Mouse (Mus musculus) megakaryocyte progenitor cell, adult 5-6 weeks (primary cell): ENCODE measurements at regions not wholly inside any gene's neighbourhood (a gene's known extent, or its start where the extent isn't known, plus 50 kb on each side); places are given as distances from the start of the nearest gene placed in this dataset.

Source experiments
- ATAC-seq: replicated peaks from 2 replicates; pipeline ENCODE4 v1.8.0; 2016; ENCODE audit warnings: mild to moderate bottlenecking, moderate TSS enrichment, inconsistent platforms; ENCODE audit not compliant: poor library complexity

GRCm38 (mm10) chr10:21827505-21827844 lies 54.5 kb upstream of the Sgk1 start:
- peak; percentile 74 for ATAC-seq

GRCm38 (mm10) chr10:21828432-21829061 lies 53.4 kb upstream of the Sgk1 start:
- ATAC-seq = no peak

GRCm38 (mm10) chr10:21829062-21829731 lies 52.8 kb upstream of the Sgk1 start:
- no peak for ATAC-seq

GRCm38 (mm10) chr10:21831002-21831696 lies 50.8 kb upstream of the Sgk1 start:
- no peak for ATAC-seq
